Mouse (Mus musculus): ENCODE data around the gene H2-Oa. TPM values are rescaled to one million over a fixed set of nuclear protein-coding genes. Genes with fewer than 3 reads are reported as not detected.

The H2-Oa gene
- polyA plus RNA-seq, 1 experiment from 2014 or later, result 0.44 TPM

DNA sequence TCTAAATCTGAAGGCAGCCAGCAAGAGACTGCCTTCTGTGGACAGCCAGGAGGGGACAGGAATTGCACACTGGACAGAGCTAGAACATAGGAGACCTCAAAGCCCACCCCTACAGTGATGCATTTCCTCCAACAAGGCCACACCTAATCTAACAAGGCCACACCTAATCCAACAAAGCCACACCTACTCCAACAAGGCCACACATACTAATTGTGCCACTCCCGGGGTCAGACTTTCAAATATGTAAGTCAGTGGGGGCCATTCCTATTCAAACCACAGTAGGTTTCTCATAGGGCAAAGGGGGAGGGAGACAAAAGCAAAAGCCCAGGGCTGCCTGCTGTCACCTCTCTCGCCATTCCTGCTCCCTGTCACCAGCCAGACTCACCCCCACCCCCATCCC is 4.8 kb upstream of the H2-Oa start:
- no peak for ATAC-seq (ENCODE audit: low FRiP score, low read depth)
- Histone ChIP-seq H3K4me2 (replicated peaks) (no peak overlapping the region), H3K4me1 (peaks cover 5% of the 10 kb centered on the region; the same call in 1 of the 2 replicates), H3K4me3 (no peak overlapping the region), H3K36me3 (no peaks in the 10 kb centered on the region), H3K9ac (no peak overlapping the region), H3K9me3 (no peaks in the 10 kb centered on the region), H3K27ac (no peak overlapping the region), H3K27me3 (replicated peaks) (no peaks in the 10 kb centered on the region)
- 61% methylated on average over 2 of the region's 2 CpGs for WGBS

DNA sequence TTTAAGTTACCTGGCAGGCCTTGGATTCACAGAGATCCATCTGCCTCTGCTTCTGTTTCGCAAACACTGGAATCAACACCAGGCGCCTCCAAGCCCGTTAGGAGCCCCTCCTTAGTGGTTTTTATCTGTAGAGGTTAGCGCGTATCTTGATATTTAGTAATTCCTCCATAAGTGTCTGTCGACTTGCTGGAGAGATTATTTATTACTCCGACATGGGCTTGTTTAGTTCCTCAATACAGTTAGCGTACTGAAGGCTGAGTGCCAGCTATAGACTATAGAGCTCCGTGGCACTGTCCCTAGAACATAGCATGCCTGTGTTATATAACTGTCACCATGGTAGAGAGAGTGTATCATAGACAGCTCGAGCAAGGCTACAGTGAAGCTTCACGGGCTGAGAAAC is 4.0 kb upstream of the H2-Oa start:
- Histone ChIP-seq H3K9ac (no peak overlapping the region), H3K27ac (no peak overlapping the region), H3K36me3 (no peaks in the 10 kb centered on the region), H3K4me2 (replicated peaks) (no peak overlapping the region), H3K9me3 (no peaks in the 10 kb centered on the region), H3K4me3 (no peak overlapping the region), H3K4me1 (peaks cover under 1% of the 10 kb centered on the region; the same call in 1 of the 2 replicates), H3K27me3 (replicated peaks) (no peaks in the 10 kb centered on the region)
- no peak for ATAC-seq (ENCODE audit: low FRiP score, low read depth)
- WGBS, result 88% methylated on average over 11 of the region's 11 CpGs

DNA sequence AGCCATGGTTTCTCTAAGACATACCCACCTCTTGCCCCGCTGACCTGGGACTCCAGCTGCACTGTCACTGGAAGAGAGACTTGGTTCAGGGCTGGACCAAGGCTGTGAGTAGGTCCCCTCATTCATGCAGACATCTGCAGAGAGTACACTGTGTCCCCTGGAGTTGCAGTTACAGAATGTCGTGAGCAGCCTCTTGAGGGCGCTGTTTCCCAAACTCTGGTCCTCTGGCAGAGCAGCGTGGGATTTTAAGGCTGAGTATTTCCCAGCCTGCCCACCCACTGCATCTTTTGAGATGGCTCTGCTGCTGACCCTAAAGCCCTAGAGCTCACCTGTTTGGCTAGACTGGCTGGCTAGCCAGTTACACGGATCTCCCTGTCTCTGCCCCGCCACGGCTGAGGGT is 1.2 kb upstream of the H2-Oa start:
- Histone ChIP-seq H3K9me3 (no peaks in the 10 kb centered on the region; the same call in 1 of the 2 replicates), H3K4me3 (no peak overlapping the region), H3K27me3 (replicated peaks) (no peaks in the 10 kb centered on the region), H3K36me3 (no peaks in the 10 kb centered on the region), H3K9ac (no peak overlapping the region), H3K27ac (no peak overlapping the region), H3K4me2 (replicated peaks) (no peak overlapping the region), H3K4me1 (no peaks in the 10 kb centered on the region)
- no peak for ATAC-seq (ENCODE audit: low FRiP score, low read depth)
- 55% methylated on average over 7 of the region's 7 CpGs for WGBS

DNA sequence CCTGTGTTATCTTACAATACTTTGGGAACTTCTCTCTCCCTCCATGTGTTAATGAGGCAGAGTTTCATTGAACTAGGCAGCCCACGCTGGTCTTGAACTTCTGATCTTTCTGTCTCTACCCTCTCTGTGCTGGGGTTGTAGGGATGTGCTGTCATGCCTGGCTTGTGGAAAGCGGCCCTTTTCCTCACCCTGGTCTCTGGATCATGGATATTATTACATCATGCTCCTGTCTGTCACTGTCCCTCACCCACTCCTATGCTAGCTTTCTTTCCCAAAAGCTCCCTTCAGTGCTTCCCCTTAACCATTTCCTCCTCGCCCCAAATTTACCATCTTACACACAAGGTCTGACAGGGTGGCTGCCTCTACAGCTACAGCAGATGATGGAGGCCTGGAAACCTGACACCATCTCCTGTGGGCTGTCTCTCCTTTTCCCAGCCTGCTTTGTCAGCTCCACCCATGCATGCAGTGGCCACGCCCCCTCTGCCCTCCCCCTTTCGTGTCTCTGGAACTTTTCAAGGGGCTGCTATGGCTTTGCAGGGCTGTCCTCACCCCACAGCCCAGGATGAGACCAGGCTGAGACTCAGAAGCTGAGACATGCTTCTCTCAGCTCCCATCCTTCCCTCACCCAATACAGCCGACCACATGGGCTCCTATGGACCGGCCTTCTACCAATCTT is 1.2 kb downstream of the H2-Oa start:
- Histone ChIP-seq H3K4me2 (replicated peaks) (0 out of 2 replicates have a peak overlapping the region, but pooled peaks have one; percentile 18), H3K4me1 (no peaks in the 10 kb centered on the region), H3K27me3 (replicated peaks) (no peaks in the 10 kb centered on the region), H3K9me3 (no peaks in the 10 kb centered on the region; the same call in 1 of the 2 replicates), H3K4me3 (no peak overlapping the region), H3K27ac (no peak overlapping the region), H3K36me3 (no peaks in the 10 kb centered on the region), H3K9ac (no peak overlapping the region)
- WGBS, result 37% methylated on average over 7 of the region's 7 CpGs
- ATAC-seq (ENCODE audit: low FRiP score, low read depth), result no peak

DNA sequence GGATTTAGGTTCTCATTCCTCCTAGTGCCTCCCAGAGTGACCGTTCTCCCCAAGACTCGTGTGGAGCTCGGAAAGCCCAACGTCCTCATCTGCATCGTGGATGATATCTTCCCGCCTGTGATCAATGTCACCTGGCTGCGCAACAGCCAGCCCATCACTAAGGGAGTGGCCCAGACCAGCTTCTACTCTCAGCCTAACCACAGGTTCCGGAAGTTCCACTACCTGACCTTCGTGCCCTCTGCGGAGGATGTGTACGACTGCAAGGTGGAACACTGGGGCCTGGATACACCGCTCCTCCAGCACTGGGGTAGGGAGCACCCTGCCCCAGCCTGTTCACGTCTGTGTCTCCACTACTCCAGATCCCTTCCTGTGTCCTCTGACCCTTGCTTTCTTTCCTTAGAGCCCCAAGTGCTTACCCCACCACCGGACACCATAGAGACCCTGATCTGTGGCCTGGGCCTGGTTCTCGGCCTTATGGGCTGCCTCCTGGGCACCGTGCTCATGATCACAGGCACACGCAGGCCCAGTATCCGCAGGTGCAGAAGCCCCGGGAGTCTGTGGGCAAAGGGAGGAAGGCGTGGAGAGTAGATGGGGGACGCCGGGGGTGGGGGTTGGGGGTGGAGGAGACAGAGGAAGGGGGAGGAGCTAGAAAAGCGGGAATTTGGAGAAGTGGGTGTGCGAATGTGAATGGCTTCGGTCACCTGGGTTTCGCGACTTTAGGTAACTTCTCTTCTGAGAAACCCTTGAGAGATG is 2.3 kb downstream of the H2-Oa start:
- 89% methylated on average over 27 of the region's 27 CpGs for WGBS
- no peaks in the 10 kb centered on the region for H3K36me3 ChIP-seq
- no peak overlapping the region for H3K4me2 ChIP-seq (replicated peaks)
- H3K4me1 ChIP-seq, result no peaks in the 10 kb centered on the region
- no peak overlapping the region for H3K27ac ChIP-seq
- H3K9me3 ChIP-seq, result no peaks in the 10 kb centered on the region; the same call in 1 of the 2 replicates
- no peaks in the 10 kb centered on the region for H3K27me3 ChIP-seq (replicated peaks)
- H3K4me3 ChIP-seq, result no peak overlapping the region
- no peak overlapping the region for H3K9ac ChIP-seq
- no peak for ATAC-seq (ENCODE audit: low FRiP score, low read depth)

DNA sequence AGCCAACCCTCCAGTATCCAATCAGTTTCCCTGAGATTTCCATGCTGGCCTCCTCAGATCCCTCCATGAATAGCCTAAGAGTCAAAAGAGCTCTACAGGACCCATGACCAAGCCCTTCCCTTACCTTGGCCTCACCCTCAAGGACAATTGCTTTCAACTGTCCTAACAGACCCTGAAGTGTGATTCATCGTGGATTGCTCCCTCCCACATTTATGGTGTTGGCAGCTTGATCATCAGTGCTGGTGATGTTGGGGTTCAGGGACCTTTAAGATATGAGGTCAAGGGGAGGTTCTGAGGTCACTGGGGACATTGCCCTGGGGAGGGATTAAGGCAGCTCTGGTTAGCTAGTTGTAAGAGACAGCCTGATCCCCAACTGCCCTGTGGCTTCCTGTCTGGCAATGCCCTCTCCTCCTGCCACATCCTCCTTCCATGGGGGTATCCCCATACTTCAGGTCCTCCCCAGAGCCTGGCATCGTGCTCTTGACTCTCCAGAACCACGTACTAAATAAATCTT is 4.4 kb downstream of the H2-Oa start:
- Histone ChIP-seq H3K9ac (no peak overlapping the region), H3K4me3 (no peak overlapping the region), H3K36me3 (no peaks in the 10 kb centered on the region), H3K9me3 (no peaks in the 10 kb centered on the region; the same call in 1 of the 2 replicates), H3K4me1 (no peaks in the 10 kb centered on the region), H3K4me2 (replicated peaks) (no peak overlapping the region), H3K27ac (no peak overlapping the region), H3K27me3 (replicated peaks) (no peaks in the 10 kb centered on the region)
- WGBS, result 79% methylated on average over 3 of the region's 3 CpGs
- no peak for ATAC-seq (ENCODE audit: low FRiP score, low read depth)

DNA sequence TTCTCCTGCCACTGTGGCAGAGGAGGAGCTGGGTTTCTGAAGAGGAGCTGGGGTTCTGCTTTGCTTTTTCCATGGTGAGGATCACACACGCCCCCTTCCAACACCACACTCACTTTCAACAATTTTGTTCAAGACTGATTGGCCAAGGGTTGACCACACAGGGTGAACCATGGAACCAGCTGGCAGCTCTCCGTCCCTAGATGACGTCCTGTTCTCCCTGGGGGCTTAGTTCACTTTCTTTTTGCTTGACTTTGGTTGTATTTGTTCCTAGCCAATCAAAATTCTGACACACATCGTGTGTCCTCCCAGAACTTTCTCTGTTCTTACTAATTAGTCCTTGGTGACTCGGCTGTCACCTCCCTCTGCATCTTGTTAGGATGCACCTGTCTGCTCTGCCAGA is 5.1 kb downstream of the H2-Oa start:
- H3K36me3 ChIP-seq, result no peaks in the 10 kb centered on the region
- no peaks in the 10 kb centered on the region for H3K4me1 ChIP-seq
- no peaks in the 10 kb centered on the region for H3K27me3 ChIP-seq (replicated peaks)
- H3K4me2 ChIP-seq (replicated peaks), result no peak overlapping the region
- ATAC-seq (ENCODE audit: low FRiP score, low read depth), result no peak
- WGBS, result 72% methylated on average over 5 of the region's 5 CpGs
- no peak overlapping the region for H3K4me3 ChIP-seq
- H3K9me3 ChIP-seq, result no peaks in the 10 kb centered on the region; the same call in 1 of the 2 replicates
- no peak overlapping the region for H3K9ac ChIP-seq
- H3K27ac ChIP-seq, result no peak overlapping the region

DNA sequence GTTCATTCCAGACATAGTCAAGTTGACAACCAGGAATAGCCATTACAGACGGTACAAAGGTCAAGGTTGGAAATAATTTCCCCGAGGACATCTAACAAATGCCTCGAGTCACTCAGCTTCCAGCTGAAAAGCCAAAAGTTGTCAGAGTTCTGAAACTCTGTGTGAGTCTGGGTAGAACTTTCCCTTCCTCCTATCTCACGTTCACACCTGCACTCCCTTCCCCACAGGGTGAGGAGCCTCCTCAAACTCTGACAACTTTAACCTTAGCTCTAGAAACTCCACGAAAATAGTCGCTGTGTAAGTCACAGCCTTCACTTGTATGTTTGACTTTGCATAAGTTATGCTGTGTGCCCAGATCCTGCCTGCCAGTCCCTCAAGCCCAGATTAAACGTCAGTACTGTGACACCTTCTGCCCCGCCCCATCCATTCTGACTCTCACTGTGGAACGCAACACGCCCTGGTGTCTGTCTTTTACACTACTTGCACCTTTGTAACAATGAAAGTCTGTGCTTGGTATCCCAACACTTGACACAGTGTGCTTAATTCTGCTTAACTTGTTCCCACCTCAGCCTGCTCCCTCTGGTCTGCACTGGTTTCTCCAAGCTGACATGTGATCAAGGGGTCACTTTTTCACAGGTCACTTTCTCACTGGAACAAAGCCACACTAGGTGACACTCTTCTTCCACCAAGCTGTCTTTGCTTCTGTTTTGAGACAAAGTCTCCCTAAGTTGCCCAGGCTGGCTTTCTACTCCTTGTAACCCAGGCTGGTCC is 6.8 kb downstream of the H2-Oa start:
- no peaks in the 10 kb centered on the region for H3K36me3 ChIP-seq
- H3K27me3 ChIP-seq (replicated peaks), result no peaks in the 10 kb centered on the region
- H3K4me2 ChIP-seq (replicated peaks), result no peak overlapping the region
- no peaks in the 10 kb centered on the region for H3K4me1 ChIP-seq
- no peak overlapping the region for H3K4me3 ChIP-seq
- no peak overlapping the region for H3K27ac ChIP-seq
- no peak overlapping the region for H3K9ac ChIP-seq
- no peak for ATAC-seq (ENCODE audit: low FRiP score, low read depth)
- H3K9me3 ChIP-seq, result no peaks in the 10 kb centered on the region; the same call in 1 of the 2 replicates
- WGBS, result 63% methylated on average over 10 of the region's 10 CpGs

DNA sequence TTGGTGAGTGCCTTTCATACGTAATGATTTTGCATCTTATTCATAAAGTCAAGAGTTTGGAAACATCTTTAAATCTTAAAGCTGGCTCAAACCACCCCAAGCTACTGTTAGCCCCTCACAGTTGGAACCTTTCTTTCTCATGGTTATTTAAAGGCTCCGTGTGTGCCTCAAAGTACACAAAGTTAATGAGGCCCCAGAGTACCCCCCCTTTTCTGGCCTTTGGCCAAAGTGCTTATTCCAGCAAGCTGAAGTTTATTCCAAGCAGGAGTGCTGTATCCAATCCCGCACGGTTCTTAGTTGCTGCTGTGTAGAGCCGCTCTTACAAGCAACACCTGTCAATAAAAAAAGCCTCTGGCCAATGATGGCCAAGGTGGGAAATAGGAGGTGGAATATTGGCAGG is 7.4 kb downstream of the H2-Oa start:
- Histone ChIP-seq H3K4me1 (no peaks in the 10 kb centered on the region), H3K27me3 (replicated peaks) (no peaks in the 10 kb centered on the region), H3K27ac (no peak overlapping the region), H3K9me3 (no peaks in the 10 kb centered on the region; the same call in 1 of the 2 replicates), H3K4me3 (no peak overlapping the region), H3K4me2 (replicated peaks) (no peak overlapping the region), H3K9ac (no peak overlapping the region), H3K36me3 (no peaks in the 10 kb centered on the region)
- 67% methylated on average over 5 of the region's 5 CpGs for WGBS
- no peak for ATAC-seq (ENCODE audit: low FRiP score, low read depth)

DNA sequence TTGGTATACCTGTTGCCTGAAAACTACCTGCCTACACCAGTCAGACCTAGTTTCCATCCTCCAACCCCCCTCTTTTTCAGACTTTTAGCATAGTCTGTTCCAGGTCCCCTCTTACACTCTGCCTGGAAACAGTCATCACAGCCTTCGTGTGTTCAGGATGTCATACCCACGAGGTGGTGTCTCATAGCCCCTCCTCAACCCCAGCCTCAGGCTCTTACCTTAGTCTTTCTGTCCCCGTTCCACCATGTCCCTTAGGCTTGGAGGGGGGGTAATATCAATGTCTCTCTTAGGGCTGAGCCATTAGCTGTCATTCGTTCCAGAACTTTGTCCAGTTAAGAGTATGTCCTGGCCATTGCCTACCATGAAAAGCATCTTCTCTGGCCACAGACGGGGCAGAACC is 9.0 kb downstream of the H2-Oa start:
- Histone ChIP-seq H3K27me3 (replicated peaks) (no peaks in the 10 kb centered on the region), H3K4me1 (no peaks in the 10 kb centered on the region), H3K4me3 (0 out of 2 replicates have a peak overlapping the region, but pooled peaks have one; percentile 8), H3K9ac (no peak overlapping the region), H3K36me3 (no peaks in the 10 kb centered on the region), H3K27ac (no peak overlapping the region), H3K4me2 (replicated peaks) (peak overlapping the region; percentile 46; the same call in 1 of the 2 replicates), H3K9me3 (no peaks in the 10 kb centered on the region; the same call in 1 of the 2 replicates)
- ATAC-seq (ENCODE audit: low FRiP score, low read depth), result peak; percentile 13
- WGBS, result 33% methylated on average over 5 of the region's 5 CpGs

DNA sequence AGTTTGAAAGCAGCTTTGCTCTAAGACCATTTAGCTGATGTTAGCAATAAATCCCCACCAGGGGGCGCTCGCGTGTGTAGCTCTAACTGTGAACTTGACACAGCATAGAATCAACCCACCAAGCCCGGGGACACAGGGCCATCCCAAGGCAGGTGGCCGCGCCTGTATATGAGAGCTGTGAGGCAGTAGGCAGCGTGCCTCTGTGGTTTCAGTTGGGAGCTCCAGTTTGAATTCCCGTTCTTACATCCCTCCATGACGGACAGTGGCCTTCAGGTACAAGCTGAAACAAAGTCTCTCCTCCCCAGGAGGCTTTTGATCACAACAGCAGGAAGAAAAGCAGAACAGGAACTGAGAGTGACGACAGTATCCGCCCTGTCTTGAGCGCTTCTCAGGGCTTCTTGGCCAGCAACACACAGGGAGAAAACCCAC is 9.5 kb downstream of the H2-Oa start:
- Histone ChIP-seq H3K4me2 (replicated peaks) (peak overlapping the region; percentile 46), H3K9me3 (no peaks in the 10 kb centered on the region; the same call in 1 of the 2 replicates), H3K4me1 (no peaks in the 10 kb centered on the region), H3K36me3 (no peaks in the 10 kb centered on the region), H3K9ac (no peak overlapping the region), H3K4me3 (0 out of 2 replicates have a peak overlapping the region, but pooled peaks have one; percentile 8), H3K27me3 (replicated peaks) (no peaks in the 10 kb centered on the region), H3K27ac (no peak overlapping the region)
- 9% methylated on average over 12 of the region's 12 CpGs for WGBS
- ATAC-seq (ENCODE audit: low FRiP score, low read depth), result peak; percentile 80

DNA sequence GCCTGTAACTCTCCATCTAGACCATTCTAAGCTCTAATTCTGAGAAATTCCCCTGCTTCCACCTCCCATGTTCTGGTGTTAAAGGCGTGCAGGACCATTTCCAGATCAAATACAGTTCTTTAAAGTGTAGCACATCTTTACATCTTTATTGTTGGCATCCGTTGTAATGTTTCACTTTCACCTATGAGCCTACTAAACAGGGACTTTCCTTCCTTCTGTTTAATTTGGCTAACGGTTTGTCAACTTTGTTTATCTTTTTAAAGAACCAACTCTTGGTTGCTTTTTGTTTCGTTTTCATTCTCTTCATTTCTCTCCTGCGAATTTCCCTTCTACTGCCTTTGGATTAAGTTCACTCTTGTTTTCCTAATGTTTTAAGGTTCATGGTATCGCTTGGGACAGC is 10.7 kb downstream of the H2-Oa start:
- Histone ChIP-seq H3K4me3 (no peak overlapping the region), H3K36me3 (no peaks in the 10 kb centered on the region), H3K9ac (no peak overlapping the region), H3K4me1 (no peaks in the 10 kb centered on the region), H3K9me3 (no peaks in the 10 kb centered on the region; the same call in 1 of the 2 replicates), H3K27me3 (replicated peaks) (no peaks in the 10 kb centered on the region), H3K27ac (no peak overlapping the region), H3K4me2 (replicated peaks) (no peak overlapping the region)
- WGBS, result 86% methylated on average over 6 of the region's 6 CpGs
- no peak for ATAC-seq (ENCODE audit: low FRiP score, low read depth)

Data from neural tube, embryonic 12.5 days (tissue).